Mouse (Mus musculus): ENCODE data around the gene Gm11172. TPM values are rescaled to one million over a fixed set of nuclear protein-coding genes. Genes with fewer than 3 reads are reported as not detected.

The Gm11172 gene
- polyA plus RNA-seq, 1 experiment from 2014 or later, result not detected

Other genes starting within 250 kb of the Gm11172 start
- gene Socs1, start 27.4 kb upstream of the Gm11172 start, polyA plus RNA-seq (2014; fragmentation: Nextera tagmentation; extraction: Ambion mirVana), result 5.6 and 6.1 TPM in 2 replicates
- gene Tnp2, start 24.3 kb upstream of the Gm11172 start, polyA plus RNA-seq (2014; fragmentation: Nextera tagmentation; extraction: Ambion mirVana), result not detected in 2 replicates
- gene Prm3, start 22.0 kb upstream of the Gm11172 start, polyA plus RNA-seq (2014; fragmentation: Nextera tagmentation; extraction: Ambion mirVana), result not detected in 2 replicates
- not detected in 2 replicates for gene Prm2, start 16.8 kb upstream of the Gm11172 start, polyA plus RNA-seq (2014; fragmentation: Nextera tagmentation; extraction: Ambion mirVana)
- gene Prm1, start 7.1 kb upstream of the Gm11172 start, polyA plus RNA-seq (2014; fragmentation: Nextera tagmentation; extraction: Ambion mirVana), result not detected in 2 replicates
- gene Rmi2, start 22.1 kb downstream of the Gm11172 start, polyA plus RNA-seq (2014; fragmentation: Nextera tagmentation; extraction: Ambion mirVana), result 3.7 and 3.9 TPM in 2 replicates
- 33.7 and 42.8 TPM in 2 replicates for gene Snn, start 248.0 kb downstream of the Gm11172 start, polyA plus RNA-seq (2014; fragmentation: Nextera tagmentation; extraction: Ambion mirVana)

All from intestine, embryonic 14.5 days (tissue).